Mouse (Mus musculus) lung, postnatal 0 days (tissue): Measurements from ENCODE around the gene Lmln.

ENCODE experiments used
- CTCF ChIP-seq: IDR thresholded peaks from 2 replicates; pipeline ENCODE4 v1.5.1; 2016; ENCODE audit warnings: antibody characterized with exemption, mild to moderate bottlenecking
- EP300 ChIP-seq: IDR thresholded peaks from 2 replicates; pipeline ENCODE4 v1.6.1; 2016; ENCODE audit warnings: antibody characterized with exemption, mild to moderate bottlenecking, control low read depth

- no peak for TF ChIP-seq CTCF
- TF ChIP-seq EP300: no peak
Measured at GRCm38 (mm10) chr16:33077069-33077627, 14.8 kb downstream of the Lmln start.
